Mouse (Mus musculus) gastrocnemius, postnatal 10 days (tissue): ENCODE measurements around the gene Cstad. TPM values are rescaled to one million over a fixed set of nuclear protein-coding genes. Genes with fewer than 3 reads are reported as not detected.

Experiments
- total RNA-seq, 2 experiments: library from RNA; stranded (reverse); gene quantifications; 2 replicates each; pipeline ENCODE4 v1.2.3; 2021

Cstad gene
- total RNA-seq, 2 experiments from 2014 or later, result 5.3 to 5.9 TPM

Other genes with a start within 250 kb of the Cstad start
- 10 to 100 TPM; 32.2 to 37.9 TPM for gene Sh3glb2, start 235.7 kb upstream of the Cstad start, total RNA-seq
- 10 to 100 TPM; 19.4 to 31.1 TPM for gene Miga2, start 230.8 kb upstream of the Cstad start, total RNA-seq
- 10 to 100 TPM; 10.9 to 14.3 TPM for gene Dolpp1, start 202.8 kb upstream of the Cstad start, total RNA-seq
- 100 to 1,000 TPM; 228 to 262 TPM for gene Crat, start 179.2 kb upstream of the Cstad start, total RNA-seq
- gene Ptpa, start 179.0 kb upstream of the Cstad start, total RNA-seq, result 100 to 1,000 TPM in 1 of 2 experiments, 10 to 100 TPM in 1; 95.1 to 101 TPM
- gene Ier5l, start 120.8 kb upstream of the Cstad start, total RNA-seq, result 1 to 10 TPM; 4.8 to 7.4 TPM
- gene 1700001O22Rik, start 208.6 kb downstream of the Cstad start, total RNA-seq, result 1 to 10 TPM in 1 of 2 experiments, under 1 TPM in 1; 0.33 to 1.1 TPM
- 10 to 100 TPM; 20.1 to 22.8 TPM for gene Ntmt1, start 212.8 kb downstream of the Cstad start, total RNA-seq
- gene Asb6, start 235.3 kb downstream of the Cstad start, total RNA-seq, result 1 to 10 TPM; 8.9 to 9.0 TPM
- gene Prrx2, start 239.9 kb downstream of the Cstad start, total RNA-seq, result 1 to 10 TPM; 4.3 to 4.8 TPM